Mouse (Mus musculus) granulocyte monocyte progenitor cell, adult 5-6 weeks (primary cell): ENCODE results near the gene Gm11444. TPM values are rescaled to one million over a fixed set of nuclear protein-coding genes. Genes with fewer than 3 reads are reported as not detected.

Experiments
- ATAC-seq: replicated peaks from 2 replicates; pipeline ENCODE4 v1.8.0; 2016; ENCODE audit warnings: mild to moderate bottlenecking, moderate TSS enrichment, inconsistent platforms; ENCODE audit not compliant: poor library complexity, severe bottlenecking
- total RNA-seq, 2 experiments: library from RNA; stranded (forward) in 1 of 2; stranded (reverse) in 1 of 2; fragments of 200-712, 200-1000 nt in 1 of 2; fragments of >200 nt in 1 of 2; fragmentation: Nextera tagmentation in 1 of 2; gene quantifications; 2 replicates each; pipeline ENCODE4 v1.2.3; 2014 to 2017

The Gm11444 gene
- total RNA-seq, 2 experiments from 2014 or later, result not detected

- ATAC-seq, result no peak
Observed at GRCm38 (mm10) chr11:85837648-85838423, 12.3 kb downstream of the Gm11444 start.

GRCm38 (mm10) chr11:85837291-85837647, 12.9 kb downstream of the Gm11444 start:
- no peak for ATAC-seq

- no peak for ATAC-seq
Observed at GRCm38 (mm10) chr11:85836523-85837290, 13.4 kb downstream of the Gm11444 start.

- no peak for ATAC-seq
Observed at GRCm38 (mm10) chr11:85835753-85836522, 14.2 kb downstream of the Gm11444 start.

- ATAC-seq, result no peak
Observed at GRCm38 (mm10) chr11:85835001-85835752, 15.0 kb downstream of the Gm11444 start.

- ATAC-seq, result no peak
Observed at GRCm38 (mm10) chr11:85834386-85834931, 15.7 kb downstream of the Gm11444 start.

GRCm38 (mm10) chr11:85833761-85834385, 16.3 kb downstream of the Gm11444 start:
- no peak for ATAC-seq

- ATAC-seq, result peak; percentile 15; the same call in 1 of the 2 replicates
Observed at GRCm38 (mm10) chr11:85833081-85833521, 17.0 kb downstream of the Gm11444 start.

- ATAC-seq, result no peak
Observed at GRCm38 (mm10) chr11:85832231-85832924, 17.8 kb downstream of the Gm11444 start, which contains the start of gene Tbx2. Tbx2 (plus strand) TSS chr11:85832551.

- ATAC-seq, result no peak
Observed at GRCm38 (mm10) chr11:85831656-85832230, 18.4 kb downstream of the Gm11444 start.

- ATAC-seq, result peak; percentile 40
Observed at GRCm38 (mm10) chr11:85830901-85831341, 19.2 kb downstream of the Gm11444 start.

- no peak for ATAC-seq
Observed at GRCm38 (mm10) chr11:85829520-85830440, 20.4 kb downstream of the Gm11444 start.

- ATAC-seq, result peak; percentile 52
Observed at GRCm38 (mm10) chr11:85828691-85829519, 21.2 kb downstream of the Gm11444 start.

GRCm38 (mm10) chr11:85827342-85827741, 22.8 kb downstream of the Gm11444 start:
- no peak for ATAC-seq

- no peak for ATAC-seq
Observed at GRCm38 (mm10) chr11:85825823-85826222, 24.3 kb downstream of the Gm11444 start.

- no peak for ATAC-seq
Observed at GRCm38 (mm10) chr11:85825031-85825430, 25.1 kb downstream of the Gm11444 start.
